Mouse (Mus musculus): ENCODE measurements around the gene Arhgap35.

Gene Arhgap35

GRCm38 (mm10) chr7:16525448-16525847, 89.3 kb downstream of the Arhgap35 start:
- peaks cover 43% of the 10 kb centered on the region for H3K36me3 ChIP-seq (ENCODE audit: insufficient read depth, low read length)
- TF ChIP-seq CTCF (conservative IDR thresholded peaks at IDR 0.05; ENCODE audit: low read length) (no peak), NANOG (IDR thresholded peaks at IDR 0.05; ENCODE audit: borderline replicate concordance, low read length) (no peak), POU5F1 (IDR thresholded peaks at IDR 0.05; ENCODE audit: borderline replicate concordance, low read length) (no peak)
- no peak overlapping the region for H3K4me3 ChIP-seq (replicated peaks; ENCODE audit: low read length)
- no peaks in the 10 kb centered on the region for H3K27me3 ChIP-seq (ENCODE audit: insufficient read depth, low read length)
- H3K9me3 ChIP-seq (ENCODE audit: low read length) = no peaks in the 10 kb centered on the region
- H3K4me1 ChIP-seq (replicated peaks; ENCODE audit: low read depth, low read length) = peaks cover 16% of the 10 kb centered on the region

- Histone ChIP-seq H3K4me3 (replicated peaks; ENCODE audit: low read length) (no peak overlapping the region), H3K36me3 (ENCODE audit: insufficient read depth, low read length) (peaks cover 43% of the 10 kb centered on the region), H3K27me3 (ENCODE audit: insufficient read depth, low read length) (no peaks in the 10 kb centered on the region), H3K9me3 (ENCODE audit: low read length) (no peaks in the 10 kb centered on the region), H3K4me1 (replicated peaks; ENCODE audit: low read depth, low read length) (peaks cover 16% of the 10 kb centered on the region)
- TF ChIP-seq CTCF (conservative IDR thresholded peaks at IDR 0.05; ENCODE audit: low read length) (no peak), POU5F1 (IDR thresholded peaks at IDR 0.05; ENCODE audit: borderline replicate concordance, low read length) (no peak), NANOG (IDR thresholded peaks at IDR 0.05; ENCODE audit: borderline replicate concordance, low read length) (no peak)
Measured at GRCm38 (mm10) chr7:16524308-16524707, 90.5 kb downstream of the Arhgap35 start.

GRCm38 (mm10) chr7:16519310-16519709, 95.5 kb downstream of the Arhgap35 start:
- peaks cover 11% of the 10 kb centered on the region for H3K4me1 ChIP-seq (replicated peaks; ENCODE audit: low read depth, low read length)

GRCm38 (mm10) chr7:16517198-16517597, 97.6 kb downstream of the Arhgap35 start:
- peaks cover 34% of the 10 kb centered on the region for H3K36me3 ChIP-seq (ENCODE audit: insufficient read depth, low read length)
- H3K9me3 ChIP-seq (ENCODE audit: low read length) = no peaks in the 10 kb centered on the region
- H3K4me3 ChIP-seq (replicated peaks; ENCODE audit: low read length) = no peak overlapping the region
- H3K27me3 ChIP-seq (ENCODE audit: insufficient read depth, low read length) = no peaks in the 10 kb centered on the region
- TF ChIP-seq POU5F1 (IDR thresholded peaks at IDR 0.05; ENCODE audit: borderline replicate concordance, low read length) = no peak
- no peak for TF ChIP-seq CTCF (conservative IDR thresholded peaks at IDR 0.05; ENCODE audit: low read length)
- no peak for TF ChIP-seq NANOG (IDR thresholded peaks at IDR 0.05; ENCODE audit: borderline replicate concordance, low read length)
- H3K4me1 ChIP-seq (replicated peaks; ENCODE audit: low read depth, low read length) = peaks cover 3% of the 10 kb centered on the region; the same call in 1 of the 2 replicates

More at GRCm38 (mm10) chr7:16519310-16519709, 95.5 kb downstream of the Arhgap35 start:
- Histone ChIP-seq H3K9me3 (ENCODE audit: low read length) (no peaks in the 10 kb centered on the region), H3K4me3 (replicated peaks; ENCODE audit: low read length) (no peak overlapping the region), H3K27me3 (ENCODE audit: insufficient read depth, low read length) (no peaks in the 10 kb centered on the region), H3K36me3 (ENCODE audit: insufficient read depth, low read length) (peaks cover 26% of the 10 kb centered on the region)
- TF ChIP-seq CTCF (conservative IDR thresholded peaks at IDR 0.05; ENCODE audit: low read length) (no peak), NANOG (IDR thresholded peaks at IDR 0.05; ENCODE audit: borderline replicate concordance, low read length) (no peak), POU5F1 (IDR thresholded peaks at IDR 0.05; ENCODE audit: borderline replicate concordance, low read length) (no peak)

GRCm38 (mm10) chr7:16507284-16507683, 107.5 kb downstream of the Arhgap35 start:
- peak; percentile 88 for TF ChIP-seq CTCF (conservative IDR thresholded peaks at IDR 0.05; ENCODE audit: low read length)
- no peak for TF ChIP-seq POU5F1 (IDR thresholded peaks at IDR 0.05; ENCODE audit: borderline replicate concordance, low read length)
- H3K27me3 ChIP-seq (ENCODE audit: insufficient read depth, low read length) = no peaks in the 10 kb centered on the region
- no peak overlapping the region for H3K4me3 ChIP-seq (replicated peaks; ENCODE audit: low read length)
- H3K36me3 ChIP-seq (ENCODE audit: insufficient read depth, low read length) = peaks cover 63% of the 10 kb centered on the region
- H3K9me3 ChIP-seq (ENCODE audit: low read length) = no peaks in the 10 kb centered on the region
- 0 out of 2 replicates have a peak, but pooled peaks cover 3% of the 10 kb centered on the region for H3K4me1 ChIP-seq (replicated peaks; ENCODE audit: low read depth, low read length)

GRCm38 (mm10) chr7:16505226-16505593, 109.6 kb downstream of the Arhgap35 start:
- Histone ChIP-seq H3K4me1 (replicated peaks; ENCODE audit: low read depth, low read length) (0 out of 2 replicates have a peak, but pooled peaks cover 3% of the 10 kb centered on the region), H3K4me3 (replicated peaks; ENCODE audit: low read length) (no peak overlapping the region), H3K9me3 (ENCODE audit: low read length) (no peaks in the 10 kb centered on the region), H3K27me3 (ENCODE audit: insufficient read depth, low read length) (no peaks in the 10 kb centered on the region), H3K36me3 (ENCODE audit: insufficient read depth, low read length) (peaks cover 66% of the 10 kb centered on the region)
- no peak for TF ChIP-seq POU5F1 (IDR thresholded peaks at IDR 0.05; ENCODE audit: borderline replicate concordance, low read length)
- no peak for TF ChIP-seq NANOG (IDR thresholded peaks at IDR 0.05; ENCODE audit: borderline replicate concordance, low read length)

GRCm38 (mm10) chr7:16504573-16505225, 110.1 kb downstream of the Arhgap35 start:
- Histone ChIP-seq H3K4me3 (replicated peaks; ENCODE audit: low read length) (no peak overlapping the region), H3K27me3 (ENCODE audit: insufficient read depth, low read length) (no peaks in the 10 kb centered on the region), H3K4me1 (replicated peaks; ENCODE audit: low read depth, low read length) (0 out of 2 replicates have a peak, but pooled peaks cover 3% of the 10 kb centered on the region), H3K36me3 (ENCODE audit: insufficient read depth, low read length) (peaks cover 70% of the 10 kb centered on the region), H3K9me3 (ENCODE audit: low read length) (no peaks in the 10 kb centered on the region)
- TF ChIP-seq NANOG (IDR thresholded peaks at IDR 0.05; ENCODE audit: borderline replicate concordance, low read length) (no peak), CTCF (conservative IDR thresholded peaks at IDR 0.05; ENCODE audit: low read length) (no peak), POU5F1 (IDR thresholded peaks at IDR 0.05; ENCODE audit: borderline replicate concordance, low read length) (no peak)

- no peak overlapping the region for H3K4me3 ChIP-seq (replicated peaks; ENCODE audit: low read length)
- no peaks in the 10 kb centered on the region for H3K4me1 ChIP-seq (replicated peaks; ENCODE audit: low read depth, low read length)
- peaks cover 85% of the 10 kb centered on the region for H3K36me3 ChIP-seq (ENCODE audit: insufficient read depth, low read length)
- no peak for TF ChIP-seq POU5F1 (IDR thresholded peaks at IDR 0.05; ENCODE audit: borderline replicate concordance, low read length)
- TF ChIP-seq CTCF (conservative IDR thresholded peaks at IDR 0.05; ENCODE audit: low read length) = no peak
- TF ChIP-seq NANOG (IDR thresholded peaks at IDR 0.05; ENCODE audit: borderline replicate concordance, low read length) = no peak
- no peaks in the 10 kb centered on the region for H3K27me3 ChIP-seq (ENCODE audit: insufficient read depth, low read length)
- no peaks in the 10 kb centered on the region for H3K9me3 ChIP-seq (ENCODE audit: low read length)
Measured at GRCm38 (mm10) chr7:16501571-16501970, 113.2 kb downstream of the Arhgap35 start.

- Histone ChIP-seq H3K27me3 (ENCODE audit: insufficient read depth, low read length) (no peaks in the 10 kb centered on the region), H3K9me3 (ENCODE audit: low read length) (no peaks in the 10 kb centered on the region), H3K4me3 (replicated peaks; ENCODE audit: low read length) (no peak overlapping the region), H3K4me1 (replicated peaks; ENCODE audit: low read depth, low read length) (no peaks in the 10 kb centered on the region), H3K36me3 (ENCODE audit: insufficient read depth, low read length) (peaks cover 83% of the 10 kb centered on the region)
- TF ChIP-seq NANOG (IDR thresholded peaks at IDR 0.05; ENCODE audit: borderline replicate concordance, low read length) = no peak
- no peak for TF ChIP-seq CTCF (conservative IDR thresholded peaks at IDR 0.05; ENCODE audit: low read length)
- no peak for TF ChIP-seq POU5F1 (IDR thresholded peaks at IDR 0.05; ENCODE audit: borderline replicate concordance, low read length)
Measured at GRCm38 (mm10) chr7:16499671-16500104, 115.1 kb downstream of the Arhgap35 start.

All from E14TG2a.4 (cell line).